Mouse (Mus musculus): ENCODE measurements around the gene Lpxn. TPM values are rescaled to one million over a fixed set of nuclear protein-coding genes. Genes with fewer than 3 reads are reported as not detected.

Gene Lpxn
- polyA plus RNA-seq, 1 experiment from 2014 or later = 1.0 TPM

- TF ChIP-seq CTCF (IDR thresholded peaks at IDR 0.05) = no peak
- ChIA-PET CTCF (interaction anchor here (1.0 kb wide), 1 partner anchor 192 kb away, joined by 3 read pairs; no protein-coding TSS in a partner anchor), POLR2A (no interaction called here)
- in situ Hi-C loops (cut with MboI; ENCODE audit: low pct_unique_long_range_greater_than_20kb) = loop anchor here (25.0 kb wide), 1 partner anchor 1000 kb away; no protein-coding TSS in a partner anchor
- H3K27me3 ChIP-seq = no peaks in the 10 kb centered on the region
- no peak for ATAC-seq
- DNase-seq (ENCODE audit: low read depth, low spot score) = no peak
These were observed 8.3 kb upstream of the Lpxn start for GRCm38 (mm10) chr19:12787721-12788120.

GRCm38 (mm10) chr19:12792374-12792773, 3.6 kb upstream of the Lpxn start:
- in situ Hi-C loops (cut with MboI; ENCODE audit: low pct_unique_long_range_greater_than_20kb) = loop anchor here (5.0 to 25.0 kb wide), 3 partner anchors 315 to 1005 kb away; no protein-coding TSS in a partner anchor

GRCm38 (mm10) chr19:12794056-12795044, 1.6 kb upstream of the Lpxn start:
- peak; percentile 63 for DNase-seq (ENCODE audit: low read depth, low spot score)
- POLR2A ChIA-PET = interaction anchor here (1.0 to 2.9 kb wide), 5 partner anchors 7 to 293 kb away, joined by 3 to 32 read pairs (median 3); partner anchors contain the start of gene Dtx4
- H3K27me3 ChIP-seq = no peaks in the 10 kb centered on the region
- ATAC-seq = peak; percentile 71
- CTCF ChIA-PET = interaction anchor here (0.9 to 1.1 kb wide), 3 partner anchors 29 to 197 kb away, joined by 4 to 5 read pairs (median 4); partner anchors contain the start of gene Cntf
- TF ChIP-seq CTCF (IDR thresholded peaks at IDR 0.05) = peak; percentile 99
- in situ Hi-C loops (cut with MboI; ENCODE audit: low pct_unique_long_range_greater_than_20kb) = loop anchor here (5.0 to 25.0 kb wide), 3 partner anchors 317 to 1007 kb away; no protein-coding TSS in a partner anchor

More at GRCm38 (mm10) chr19:12792374-12792773, 3.6 kb upstream of the Lpxn start:
- CTCF ChIA-PET = interaction anchor here (0.6 to 1.7 kb wide), 3 partner anchors 110 to 274 kb away, joined by 3 to 5 read pairs (median 3); no protein-coding TSS in a partner anchor
- DNase-seq (ENCODE audit: low read depth, low spot score) (no peak), ATAC-seq (no peak)
- POLR2A ChIA-PET = interaction anchor here (1.7 kb wide), 1 partner anchor 197 kb away, joined by 4 read pairs; no protein-coding TSS in a partner anchor
- no peaks in the 10 kb centered on the region for H3K27me3 ChIP-seq
- TF ChIP-seq CTCF (IDR thresholded peaks at IDR 0.05) = no peak

- POLR2A ChIA-PET = interaction anchor here (1.0 to 2.9 kb wide), 3 partner anchors 8 to 199 kb away, joined by 3 to 32 read pairs (median 3); no protein-coding TSS in a partner anchor
- no peak for TF ChIP-seq CTCF (IDR thresholded peaks at IDR 0.05)
- in situ Hi-C loops (cut with MboI; ENCODE audit: low pct_unique_long_range_greater_than_20kb) = loop anchor here (10.0 to 25.0 kb wide), 2 partner anchors 780 to 1008 kb away; no protein-coding TSS in a partner anchor
- DNase-seq (ENCODE audit: low read depth, low spot score) (no peak), ATAC-seq (peak; percentile 5)
- CTCF ChIA-PET = interaction anchor here (1.0 kb wide), 2 partner anchors 196 to 200 kb away, joined by 3 to 5 read pairs; no protein-coding TSS in a partner anchor
- H3K27me3 ChIP-seq = no peaks in the 10 kb centered on the region
These were observed 883 bp upstream of the Lpxn start for GRCm38 (mm10) chr19:12795110-12795509.

GRCm38 (mm10) chr19:12796328-12796931, 437 bp downstream of the Lpxn start:
- DNase-seq (ENCODE audit: low read depth, low spot score) (peak; percentile 75), ATAC-seq (peak; percentile 50)
- no peaks in the 10 kb centered on the region for H3K27me3 ChIP-seq
- in situ Hi-C loops (cut with MboI; ENCODE audit: low pct_unique_long_range_greater_than_20kb) = loop anchor here (10.0 to 25.0 kb wide), 2 partner anchors 782 to 1009 kb away; no protein-coding TSS in a partner anchor
- ChIA-PET CTCF (interaction anchor here (0.8 to 3.8 kb wide), 5 partner anchors 15 to 206 kb away, joined by 3 to 30 read pairs (median 3); no protein-coding TSS in a partner anchor), POLR2A (interaction anchor here (0.7 to 2.9 kb wide), 4 partner anchors 124 to 323 kb away, joined by 3 to 32 read pairs (median 3); no protein-coding TSS in a partner anchor)
- TF ChIP-seq CTCF (IDR thresholded peaks at IDR 0.05) = no peak

GRCm38 (mm10) chr19:12797071-12797470, 1.1 kb downstream of the Lpxn start:
- POLR2A ChIA-PET = interaction anchor here (1.4 to 2.9 kb wide), 2 partner anchors 201 to 324 kb away, joined by 3 to 32 read pairs; no protein-coding TSS in a partner anchor

GRCm38 (mm10) chr19:12798404-12798803, 2.4 kb downstream of the Lpxn start:
- no peaks in the 10 kb centered on the region for H3K27me3 ChIP-seq
- DNase-seq (ENCODE audit: low read depth, low spot score) (no peak), ATAC-seq (no peak)
- in situ Hi-C loops (cut with MboI; ENCODE audit: low pct_unique_long_range_greater_than_20kb) = loop anchor here (10.0 to 25.0 kb wide), 2 partner anchors 784 to 1011 kb away; no protein-coding TSS in a partner anchor
- TF ChIP-seq CTCF (IDR thresholded peaks at IDR 0.05) = no peak
- ChIA-PET CTCF (interaction anchor here (0.9 to 3.8 kb wide), 6 partner anchors 12 to 280 kb away, joined by 3 to 30 read pairs (median 3); no protein-coding TSS in a partner anchor), POLR2A (interaction anchor here (1.2 kb wide), 1 partner anchor 203 kb away, joined by 3 read pairs; no protein-coding TSS in a partner anchor)

More at GRCm38 (mm10) chr19:12797071-12797470, 1.1 kb downstream of the Lpxn start:
- CTCF ChIA-PET = interaction anchor here (1.0 to 3.8 kb wide), 3 partner anchors 16 to 207 kb away, joined by 3 to 30 read pairs (median 3); no protein-coding TSS in a partner anchor
- TF ChIP-seq CTCF (IDR thresholded peaks at IDR 0.05) = peak; percentile 68
- ATAC-seq (no peak), DNase-seq (ENCODE audit: low read depth, low spot score) (peak; percentile 17)
- in situ Hi-C loops (cut with MboI; ENCODE audit: low pct_unique_long_range_greater_than_20kb) = loop anchor here (10.0 to 25.0 kb wide), 2 partner anchors 782 to 1010 kb away; no protein-coding TSS in a partner anchor
- H3K27me3 ChIP-seq = no peaks in the 10 kb centered on the region

- H3K27me3 ChIP-seq = no peaks in the 10 kb centered on the region
- in situ Hi-C loops (cut with MboI; ENCODE audit: low pct_unique_long_range_greater_than_20kb) = loop anchor here (10.0 to 25.0 kb wide), 2 partner anchors 784 to 1012 kb away; no protein-coding TSS in a partner anchor
- no peak for TF ChIP-seq CTCF (IDR thresholded peaks at IDR 0.05)
- ATAC-seq = no peak
- ChIA-PET POLR2A (interaction anchor here (1.2 kb wide), 1 partner anchor 203 kb away, joined by 3 read pairs; no protein-coding TSS in a partner anchor), CTCF (interaction anchor here (0.9 to 3.8 kb wide), 6 partner anchors 11 to 281 kb away, joined by 3 to 30 read pairs (median 3); no protein-coding TSS in a partner anchor)
- DNase-seq (ENCODE audit: low read depth, low spot score) = no peak
These were observed 3.1 kb downstream of the Lpxn start for GRCm38 (mm10) chr19:12799081-12799480.

- POLR2A ChIA-PET = no interaction called here
- CTCF ChIA-PET = interaction anchor here (1.6 to 2.2 kb wide), 2 partner anchors 19 to 205 kb away, joined by 7 read pairs; no protein-coding TSS in a partner anchor
- ATAC-seq (no peak), DNase-seq (ENCODE audit: low read depth, low spot score) (no peak)
- TF ChIP-seq CTCF (IDR thresholded peaks at IDR 0.05) = no peak
- in situ Hi-C loops (cut with MboI; ENCODE audit: low pct_unique_long_range_greater_than_20kb) = loop anchor here (5.0 kb wide), 2 partner anchors 208 to 283 kb away; no protein-coding TSS in a partner anchor
- no peaks in the 10 kb centered on the region for H3K27me3 ChIP-seq
These were observed 4.6 kb downstream of the Lpxn start for GRCm38 (mm10) chr19:12800621-12801020.
